Mouse (Mus musculus) hindbrain, postnatal 0 days (tissue): Measurements from ENCODE around the gene Plxnb1. TPM values are rescaled to one million over a fixed set of nuclear protein-coding genes. Genes with fewer than 3 reads are reported as not detected.
"Not testable (repeated sequence)": the region's sequence is repeated elsewhere in the genome, so short reads cannot be mapped to it uniquely, and the experiment has no call there.

ENCODE experiments used
- ATAC-seq: fragments of 200-750 bp; cut with Nextera tagmentation; 2 replicates; pipeline ENCODE4 v1.8.0; 2017; ENCODE audit warnings: mild to moderate bottlenecking, moderate TSS enrichment, moderate library complexity
- DNase-seq: peaks from one replicate; pipeline ENCODE4 v3.0.0-alpha.2; 2015; ENCODE audit warnings: low spot score
- H3K27ac ChIP-seq: fragments of 300-500 bp; sonication (generic); 2 replicates; pipeline ENCODE4 v1.5.1; 2014; ENCODE audit warnings: mild to moderate bottlenecking
- H3K27me3 ChIP-seq: fragments of 300-500 bp; sonication (generic); 2 replicates; pipeline ENCODE4 v1.6.1; 2014; ENCODE audit warnings: low read length, mixed read lengths; ENCODE audit not compliant: insufficient read depth
- H3K36me3 ChIP-seq: fragments of 300-500 bp; sonication (generic); 2 replicates; pipeline ENCODE4 v1.6.1; 2014; ENCODE audit warnings: low read length, mixed read lengths; ENCODE audit not compliant: insufficient read depth
- H3K4me1 ChIP-seq: fragments of 300-500 bp; sonication (generic); 2 replicates; pipeline ENCODE4 v1.6.1; 2014; ENCODE audit warnings: antibody characterized with exemption, low read length, mixed read lengths; ENCODE audit not compliant: insufficient read depth
- H3K4me2 ChIP-seq: fragments of 300-500 bp; sonication (generic); 2 replicates; pipeline ENCODE4 v1.6.1; 2014; ENCODE audit warnings: low read depth, mild to moderate bottlenecking, low read length, moderate library complexity, mixed read lengths
- H3K4me3 ChIP-seq: fragments of 300-500 bp; sonication (generic); 2 replicates; pipeline ENCODE4 v1.5.1; 2014; ENCODE audit warnings: low read length
- H3K9ac ChIP-seq: fragments of 300-500 bp; sonication (generic); replicated peaks from 2 replicates; pipeline ENCODE4 v1.6.1; 2014; ENCODE audit warnings: mild to moderate bottlenecking, low read length, moderate library complexity, mixed read lengths
- H3K9me3 ChIP-seq: fragments of 300-500 bp; sonication (generic); 2 replicates; pipeline ENCODE4 v1.6.1; 2016; ENCODE audit warnings: low read length, mixed read lengths
- CTCF ChIP-seq: IDR thresholded peaks from 2 replicates; pipeline ENCODE4 v1.5.1; 2016; ENCODE audit warnings: antibody characterized with exemption, control low read depth, low read depth
- WGBS: fragments of 180-500 bp; shearing (Covaris S2); extraction: QIAGEN DNeasy Blood & Tissue Kit; methylation state at CpG from one replicate; pipeline ENCODE4 v1.1.7; 2014; 5-methylcytosine and 5-hydroxymethylcytosine counted together
- polyA plus RNA-seq: library from polyadenylated mRNA; unstranded; fragments of >200 nt; fragmentation: Nextera tagmentation; extraction: Ambion mirVana; gene quantifications from 2 replicates; pipeline ENCODE4 v1.2.1, GENCODE M21; 2015
- total RNA-seq: library from RNA; depleted of rRNA; stranded (reverse); fragments of >200 nt; gene quantifications from 2 replicates; pipeline ENCODE4 v1.2.3, GENCODE M21; 2014; rRNA removed

The Plxnb1 gene
- total and polyA plus RNA-seq, 2 experiments from 2014 or later = 11.2 to 82.3 TPM

GRCm38 (mm10) chr9:109140414-109140813 lies 45.2 kb downstream of the Plxnb1 start:
- H3K27me3 ChIP-seq, H3K4me3 ChIP-seq, H3K27ac ChIP-seq, DNase-seq, H3K4me1 ChIP-seq, H3K36me3 ChIP-seq, H3K9ac ChIP-seq, H3K9me3 ChIP-seq, H3K4me2 ChIP-seq, ATAC-seq: not testable (repeated sequence)
- WGBS = 67% methylated on average over 4 of the region's 4 CpGs
- peak; percentile 25 for TF ChIP-seq CTCF

DNA sequence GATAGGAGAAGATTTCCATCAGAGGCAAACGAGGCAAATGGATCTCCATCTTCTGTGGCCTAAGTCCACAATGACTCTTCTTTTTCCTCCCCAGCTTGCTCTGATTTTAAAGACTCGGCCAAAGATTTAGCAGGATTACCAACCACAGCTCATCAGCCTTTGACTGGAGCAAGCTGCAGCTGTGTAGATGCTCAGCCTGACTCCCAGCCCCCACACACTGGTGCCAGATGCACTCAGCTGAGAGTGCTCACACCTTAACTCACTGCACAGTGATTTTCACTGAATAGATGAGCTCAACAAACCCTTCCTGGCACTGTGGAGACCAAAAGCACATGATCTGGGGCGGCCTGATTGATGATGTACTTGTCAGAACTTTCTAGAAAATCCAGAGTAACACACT lies 66.8 kb downstream of the Plxnb1 start, which contains the start of gene Fbxw21:
Gene Fbxw21 (minus strand): TSS at position 101 of the 400 bp plus-strand sequence.
- H3K4me1 ChIP-seq = no peaks in the 10 kb centered on the region
- TF ChIP-seq CTCF = no peak
- no peaks in the 10 kb centered on the region for H3K9me3 ChIP-seq
- ATAC-seq = no peak
- 71% methylated on average over 3 of the region's 3 CpGs for WGBS
- H3K27me3 ChIP-seq = no peaks in the 10 kb centered on the region
- no peak within 1 kb of the TSS for H3K9ac ChIP-seq
- H3K4me2 ChIP-seq = no peak within 1 kb of the TSS
- no peak within 1 kb of the TSS for H3K27ac ChIP-seq
- H3K4me3 ChIP-seq = no peak within 1 kb of the TSS
- DNase-seq = no peak
- no peaks in the 10 kb centered on the region for H3K36me3 ChIP-seq

DNA sequence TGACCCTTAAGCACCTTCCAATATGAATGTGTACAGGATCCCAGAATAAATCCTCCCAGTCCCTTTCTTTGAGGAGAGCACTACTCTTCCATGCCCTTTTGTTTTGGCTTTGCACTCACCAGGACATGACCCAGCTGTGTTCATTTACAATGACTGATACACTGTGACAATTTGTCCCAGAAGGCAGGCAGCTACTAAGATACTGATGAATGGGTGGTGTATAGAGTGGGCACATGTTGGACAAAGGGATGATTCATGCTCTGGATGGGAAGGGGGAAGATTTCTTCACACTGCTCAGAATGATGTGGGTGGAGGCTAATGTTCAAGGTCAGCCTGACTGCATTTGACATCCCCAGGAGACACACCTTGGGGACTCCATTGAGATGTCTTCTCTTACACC lies 72.1 kb downstream of the Plxnb1 start:
- Histone ChIP-seq H3K9me3 (no peaks in the 10 kb centered on the region), H3K4me2 (no peak overlapping the region), H3K36me3 (no peaks in the 10 kb centered on the region), H3K4me1 (no peaks in the 10 kb centered on the region), H3K4me3 (no peak overlapping the region), H3K9ac (no peak overlapping the region), H3K27me3 (no peaks in the 10 kb centered on the region), H3K27ac (no peak overlapping the region)
- no peak for TF ChIP-seq CTCF
- no peak for DNase-seq
- ATAC-seq = no peak

Other genes with a start within 250 kb of the Plxnb1 start
- gene Slc26a6, start 242.1 kb upstream of the Plxnb1 start, total RNA-seq = 30.3 and 31.8 TPM in 2 replicates
- 20.0 and 21.3 TPM in 2 replicates for gene Slc26a6, start 242.1 kb upstream of the Plxnb1 start, polyA plus RNA-seq
- 0.16 TPM in 1 of 2 replicates, not detected in the other for gene Tmem89, start 180.8 kb upstream of the Plxnb1 start, total RNA-seq
- gene Tmem89, start 180.8 kb upstream of the Plxnb1 start, polyA plus RNA-seq = 0.30 and 0.37 TPM in 2 replicates
- 459 and 483 TPM in 2 replicates for gene Uqcrc1, start 158.8 kb upstream of the Plxnb1 start, total RNA-seq
- gene Uqcrc1, start 158.8 kb upstream of the Plxnb1 start, polyA plus RNA-seq = 568 and 592 TPM in 2 replicates
- 1.9 and 2.0 TPM in 2 replicates for gene Col7a1, start 141.8 kb upstream of the Plxnb1 start, total RNA-seq
- gene Col7a1, start 141.8 kb upstream of the Plxnb1 start, polyA plus RNA-seq = 0.69 and 1.8 TPM in 2 replicates
- 0.58 TPM in 1 of 2 replicates, not detected in the other for gene Ucn2, start 109.4 kb upstream of the Plxnb1 start, total RNA-seq
- gene Ucn2, start 109.4 kb upstream of the Plxnb1 start, polyA plus RNA-seq = not detected in 2 replicates
- gene Pfkfb4, start 103.6 kb upstream of the Plxnb1 start, total RNA-seq = 58.3 and 63.1 TPM in 2 replicates
- 18.6 and 20.5 TPM in 2 replicates for gene Pfkfb4, start 103.6 kb upstream of the Plxnb1 start, polyA plus RNA-seq
- gene Shisa5, start 56.8 kb upstream of the Plxnb1 start, total RNA-seq = 77.8 and 90.6 TPM in 2 replicates
- 74.5 and 77.6 TPM in 2 replicates for gene Shisa5, start 56.8 kb upstream of the Plxnb1 start, polyA plus RNA-seq
- 20.1 and 32.6 TPM in 2 replicates for gene Trex1, start 35.7 kb upstream of the Plxnb1 start, total RNA-seq
- 14.3 and 14.4 TPM in 2 replicates for gene Trex1, start 35.7 kb upstream of the Plxnb1 start, polyA plus RNA-seq
- gene Atrip, start 21.3 kb upstream of the Plxnb1 start, total RNA-seq = 39.5 and 52.3 TPM in 2 replicates
- gene Atrip, start 21.3 kb upstream of the Plxnb1 start, polyA plus RNA-seq = 30.6 and 32.2 TPM in 2 replicates
- gene Ccdc51, start 12.9 kb upstream of the Plxnb1 start, total RNA-seq = 7.8 and 8.4 TPM in 2 replicates
- 5.1 and 6.7 TPM in 2 replicates for gene Ccdc51, start 12.9 kb upstream of the Plxnb1 start, polyA plus RNA-seq
- gene Tma7, start 12.8 kb upstream of the Plxnb1 start, total RNA-seq = 56.2 and 73.8 TPM in 2 replicates
- gene Tma7, start 12.8 kb upstream of the Plxnb1 start, polyA plus RNA-seq = 764 and 779 TPM in 2 replicates
- gene Fbxw21, start 66.7 kb downstream of the Plxnb1 start, total RNA-seq = not detected in 2 replicates
- gene Fbxw21, start 66.7 kb downstream of the Plxnb1 start, polyA plus RNA-seq = not detected in 2 replicates
- not detected in 2 replicates for gene Fbxw13, start 100.6 kb downstream of the Plxnb1 start, total RNA-seq
- not detected in 2 replicates for gene Fbxw13, start 100.6 kb downstream of the Plxnb1 start, polyA plus RNA-seq
- gene Fbxw20, start 139.4 kb downstream of the Plxnb1 start, total RNA-seq = not detected in 2 replicates
- gene Fbxw20, start 139.4 kb downstream of the Plxnb1 start, polyA plus RNA-seq = not detected in 2 replicates
- gene Fbxw14, start 192.3 kb downstream of the Plxnb1 start, total RNA-seq = not detected in 2 replicates
- gene Fbxw14, start 192.3 kb downstream of the Plxnb1 start, polyA plus RNA-seq = not detected in 2 replicates
- not detected in 2 replicates for gene Fbxw28, start 244.3 kb downstream of the Plxnb1 start, total RNA-seq
- gene Fbxw28, start 244.3 kb downstream of the Plxnb1 start, polyA plus RNA-seq = not detected in 2 replicates